Mouse (Mus musculus): Measurements from ENCODE around the gene Ephb1. TPM values are rescaled to one million over a fixed set of nuclear protein-coding genes. Genes with fewer than 3 reads are reported as not detected.

Ephb1 gene
- polyA plus RNA-seq, 1 experiment from 2014 or later: 0.44 TPM

- H3K27ac ChIP-seq: no peak overlapping the region
- ATAC-seq: no peak
- H3K4me2 ChIP-seq: no peak overlapping the region
- H3K9ac ChIP-seq: no peak overlapping the region
- WGBS (ENCODE audit: insufficient replicate concordance): 77% methylated on average over 4 of the region's 4 CpGs
- no peaks in the 10 kb centered on the region for H3K4me1 ChIP-seq
- no peaks in the 10 kb centered on the region for H3K36me3 ChIP-seq
- no peak overlapping the region for H3K4me3 ChIP-seq
- H3K27me3 ChIP-seq (replicated peaks): no peaks in the 10 kb centered on the region
- H3K9me3 ChIP-seq (replicated peaks): no peaks in the 10 kb centered on the region
Measured at GRCm38 (mm10) chr9:102300985-102301384, 53.5 kb downstream of the Ephb1 start.

GRCm38 (mm10) chr9:102298741-102299140, 55.8 kb downstream of the Ephb1 start:
- H3K36me3 ChIP-seq: no peaks in the 10 kb centered on the region
- H3K4me1 ChIP-seq: no peaks in the 10 kb centered on the region
- no peaks in the 10 kb centered on the region for H3K9me3 ChIP-seq (replicated peaks)
- H3K27me3 ChIP-seq (replicated peaks): no peaks in the 10 kb centered on the region
- no peak overlapping the region for H3K4me2 ChIP-seq
- WGBS (ENCODE audit: insufficient replicate concordance): 59% methylated on average over 8 of the region's 8 CpGs
- ATAC-seq: no peak
- H3K4me3 ChIP-seq: no peak overlapping the region
- no peak overlapping the region for H3K27ac ChIP-seq
- H3K9ac ChIP-seq: no peak overlapping the region

GRCm38 (mm10) chr9:102297986-102298385, 56.5 kb downstream of the Ephb1 start:
- no peaks in the 10 kb centered on the region for H3K4me1 ChIP-seq
- no peak for ATAC-seq
- WGBS (ENCODE audit: insufficient replicate concordance): 61% methylated on average over 5 of the region's 5 CpGs
- no peaks in the 10 kb centered on the region for H3K27me3 ChIP-seq (replicated peaks)
- H3K4me3 ChIP-seq: no peak overlapping the region
- no peak overlapping the region for H3K9ac ChIP-seq
- H3K9me3 ChIP-seq (replicated peaks): no peaks in the 10 kb centered on the region
- no peak overlapping the region for H3K4me2 ChIP-seq
- H3K27ac ChIP-seq: no peak overlapping the region
- no peaks in the 10 kb centered on the region for H3K36me3 ChIP-seq

- no peaks in the 10 kb centered on the region for H3K9me3 ChIP-seq (replicated peaks)
- H3K4me1 ChIP-seq: no peaks in the 10 kb centered on the region
- no peaks in the 10 kb centered on the region for H3K36me3 ChIP-seq
- WGBS (ENCODE audit: insufficient replicate concordance): 51% methylated on average over 3 of the region's 3 CpGs
- H3K27ac ChIP-seq: no peak overlapping the region
- H3K4me2 ChIP-seq: no peak overlapping the region
- H3K27me3 ChIP-seq (replicated peaks): no peaks in the 10 kb centered on the region
- ATAC-seq: no peak
- no peak overlapping the region for H3K9ac ChIP-seq
- no peak overlapping the region for H3K4me3 ChIP-seq
Measured at GRCm38 (mm10) chr9:102297176-102297575, 57.3 kb downstream of the Ephb1 start.

- Histone ChIP-seq H3K27me3 (replicated peaks) (no peaks in the 10 kb centered on the region), H3K36me3 (no peaks in the 10 kb centered on the region), H3K4me1 (no peaks in the 10 kb centered on the region), H3K4me2 (no peak overlapping the region), H3K27ac (no peak overlapping the region), H3K9ac (no peak overlapping the region), H3K9me3 (replicated peaks) (no peaks in the 10 kb centered on the region), H3K4me3 (no peak overlapping the region)
- no peak for ATAC-seq
- WGBS (ENCODE audit: insufficient replicate concordance): 54% methylated on average over 3 of the region's 3 CpGs
Measured at GRCm38 (mm10) chr9:102293605-102294004, 60.9 kb downstream of the Ephb1 start.

GRCm38 (mm10) chr9:102291230-102291629, 63.3 kb downstream of the Ephb1 start:
- Histone ChIP-seq H3K4me3 (no peak overlapping the region), H3K9me3 (replicated peaks) (no peaks in the 10 kb centered on the region), H3K27me3 (replicated peaks) (no peaks in the 10 kb centered on the region), H3K9ac (no peak overlapping the region), H3K27ac (no peak overlapping the region), H3K4me1 (no peaks in the 10 kb centered on the region), H3K36me3 (no peaks in the 10 kb centered on the region), H3K4me2 (no peak overlapping the region)
- WGBS (ENCODE audit: insufficient replicate concordance): 66% methylated on average over 3 of the region's 3 CpGs
- ATAC-seq: no peak

- Histone ChIP-seq H3K4me3 (no peak overlapping the region), H3K36me3 (no peaks in the 10 kb centered on the region), H3K9me3 (replicated peaks) (0 out of 2 replicates have a peak, but pooled peaks cover 5% of the 10 kb centered on the region), H3K27me3 (replicated peaks) (no peaks in the 10 kb centered on the region), H3K9ac (no peak overlapping the region), H3K4me2 (no peak overlapping the region), H3K4me1 (no peaks in the 10 kb centered on the region), H3K27ac (no peak overlapping the region)
- ATAC-seq: no peak
- 64% methylated on average over 3 of the region's 3 CpGs for WGBS (ENCODE audit: insufficient replicate concordance)
Measured at GRCm38 (mm10) chr9:102288356-102288755, 66.1 kb downstream of the Ephb1 start.

- H3K4me1 ChIP-seq: no peaks in the 10 kb centered on the region
- H3K27me3 ChIP-seq (replicated peaks): no peaks in the 10 kb centered on the region
- no peak overlapping the region for H3K4me2 ChIP-seq
- H3K27ac ChIP-seq: no peak overlapping the region
- 52% methylated on average over 3 of the region's 3 CpGs for WGBS (ENCODE audit: insufficient replicate concordance)
- no peaks in the 10 kb centered on the region for H3K36me3 ChIP-seq
- H3K9ac ChIP-seq: no peak overlapping the region
- H3K9me3 ChIP-seq (replicated peaks): no peaks in the 10 kb centered on the region
- H3K4me3 ChIP-seq: no peak overlapping the region
- no peak for ATAC-seq
Measured at GRCm38 (mm10) chr9:102275931-102276330, 78.6 kb downstream of the Ephb1 start.

GRCm38 (mm10) chr9:102274016-102274415, 80.5 kb downstream of the Ephb1 start:
- Histone ChIP-seq H3K9me3 (replicated peaks) (no peaks in the 10 kb centered on the region), H3K4me2 (no peak overlapping the region), H3K27me3 (replicated peaks) (peaks cover 2% of the 10 kb centered on the region), H3K27ac (no peak overlapping the region), H3K4me3 (no peak overlapping the region), H3K36me3 (no peaks in the 10 kb centered on the region), H3K9ac (no peak overlapping the region), H3K4me1 (no peaks in the 10 kb centered on the region)
- no peak for ATAC-seq
- 44% methylated on average over 8 of the region's 8 CpGs for WGBS (ENCODE audit: insufficient replicate concordance)

- Histone ChIP-seq H3K27ac (no peak overlapping the region), H3K27me3 (replicated peaks) (peaks cover 8% of the 10 kb centered on the region), H3K9ac (no peak overlapping the region), H3K4me1 (no peaks in the 10 kb centered on the region), H3K36me3 (no peaks in the 10 kb centered on the region), H3K4me3 (no peak overlapping the region), H3K4me2 (no peak overlapping the region), H3K9me3 (replicated peaks) (no peaks in the 10 kb centered on the region)
- 62% methylated on average over 6 of the region's 6 CpGs for WGBS (ENCODE audit: insufficient replicate concordance)
- no peak for ATAC-seq
Measured at GRCm38 (mm10) chr9:102273469-102273808, 81.1 kb downstream of the Ephb1 start.

GRCm38 (mm10) chr9:102272731-102273468, 81.6 kb downstream of the Ephb1 start:
- Histone ChIP-seq H3K27ac (no peak overlapping the region), H3K4me2 (no peak overlapping the region), H3K9me3 (replicated peaks) (no peaks in the 10 kb centered on the region), H3K4me3 (no peak overlapping the region), H3K27me3 (replicated peaks) (peaks cover 13% of the 10 kb centered on the region), H3K4me1 (no peaks in the 10 kb centered on the region), H3K36me3 (no peaks in the 10 kb centered on the region), H3K9ac (no peak overlapping the region)
- WGBS (ENCODE audit: insufficient replicate concordance): 48% methylated on average over 5 of the region's 5 CpGs
- no peak for ATAC-seq

GRCm38 (mm10) chr9:102270496-102270895, 84.0 kb downstream of the Ephb1 start:
- Histone ChIP-seq H3K36me3 (no peaks in the 10 kb centered on the region), H3K4me2 (no peak overlapping the region), H3K27me3 (replicated peaks) (peaks cover 36% of the 10 kb centered on the region), H3K27ac (no peak overlapping the region), H3K9me3 (replicated peaks) (no peaks in the 10 kb centered on the region), H3K4me3 (no peak overlapping the region), H3K9ac (no peak overlapping the region), H3K4me1 (no peaks in the 10 kb centered on the region)
- WGBS (ENCODE audit: insufficient replicate concordance): 62% methylated on average over 5 of the region's 5 CpGs
- ATAC-seq: no peak

Measured in liver, embryonic 12.5 days (tissue).